In genomic region chr2:92458481-92458880, GRCm38 (mm10) we compare ENCODE assay signal across 8 mouse cellular contexts. TPM values are rescaled to one million over a fixed set of nuclear protein-coding genes. Genes with fewer than 3 reads are reported as not detected.
DNase-seq lines count a peak whose midpoint lies in the region; ATAC-seq and TF ChIP-seq lines count a peak whose summit lies in the region.

No protein-coding gene starts in this region.

- peak overlapping the region; percentile 84 for H3K4me2 ChIP-seq in forebrain, embryonic 15.5 days (replicated peaks)
- peak overlapping the region; percentile 87 for H3K4me2 ChIP-seq in liver, embryonic 14.5 days (ENCODE audit: low read depth)

- peak overlapping the region; percentile 63 for H3K9ac ChIP-seq in forebrain, embryonic 15.5 days (replicated peaks)
- H3K9ac ChIP-seq in liver, embryonic 14.5 days (replicated peaks), result peak overlapping the region; percentile 59

- peaks cover 35% of the 10 kb centered on the region for H3K79me2 ChIP-seq in C2C12 (ENCODE audit: control insufficient read depth, insufficient read depth)

- no peak for TF ChIP-seq CTCF in C2C12 (IDR thresholded peaks at IDR 0.05; ENCODE audit: control insufficient read depth, insufficient read depth, insufficient read length)
- no peak for TF ChIP-seq CTCF in liver, embryonic 14.5 days (IDR thresholded peaks at IDR 0.05; ENCODE audit: low read depth)

- H3K4me3 ChIP-seq in erythroblast, embryonic 14.5 days (replicated peaks), result peak overlapping the region; percentile 94
- peak overlapping the region; percentile 64 for H3K4me3 ChIP-seq in C2C12 (ENCODE audit: insufficient read depth, poor library complexity, severe bottlenecking)
- H3K4me3 ChIP-seq in forebrain, embryonic 15.5 days, result peak overlapping the region; percentile 70
- peak overlapping the region; percentile 69 to 92 for H3K4me3 ChIP-seq in liver, embryonic 14.5 days (ENCODE audit: insufficient read depth in 1 of 2, low read depth in 2 of 2, low read length in 2 of 2)

- 74% methylated on average over 13 of the region's 13 CpGs for WGBS in forebrain, embryonic 15.5 days
- WGBS in liver, embryonic 14.5 days (ENCODE audit: insufficient replicate concordance), result 29% methylated on average over 13 of the region's 13 CpGs

- no peaks in the 10 kb centered on the region for H3K9me3 ChIP-seq in erythroblast, embryonic 14.5 days (ENCODE audit: control insufficient read depth, low read length)
- H3K9me3 ChIP-seq in forebrain, embryonic 15.5 days, result no peaks in the 10 kb centered on the region
- no peaks in the 10 kb centered on the region for H3K9me3 ChIP-seq in liver, embryonic 14.5 days (ENCODE audit: control insufficient read depth, low read length)

- peaks cover 14% of the 10 kb centered on the region for H3K36me3 ChIP-seq in erythroblast, embryonic 14.5 days (ENCODE audit: control insufficient read depth)
- H3K36me3 ChIP-seq in C2C12 (ENCODE audit: control insufficient read depth, insufficient read depth), result peaks cover 15% of the 10 kb centered on the region
- H3K36me3 ChIP-seq in forebrain, embryonic 15.5 days, result peaks cover 12% of the 10 kb centered on the region; the same call in 1 of the 2 replicates
- H3K36me3 ChIP-seq in liver, embryonic 14.5 days (replicated peaks; ENCODE audit: control insufficient read depth, insufficient read depth, low read depth), result no peaks in the 10 kb centered on the region; the same call in none of the 2 replicates

- H3K79me3 ChIP-seq in C2C12 (ENCODE audit: low read depth), result peaks cover 5% of the 10 kb centered on the region

- ATAC-seq in erythroblast, adult 5-6 weeks (replicated peaks; ENCODE audit: low FRiP score, poor library complexity, severe bottlenecking), result no peak
- no peak for ATAC-seq in forebrain, embryonic 15.5 days (replicated peaks)
- ATAC-seq in liver, embryonic 14.5 days (ENCODE audit: insufficient read depth), result no peak

- peak overlapping the region; percentile 87 for H3ac ChIP-seq in C2C12 (ENCODE audit: control insufficient read depth, insufficient read length, low read depth)

- no peak for TF ChIP-seq EP300 in liver, embryonic 14.5 days (IDR thresholded peaks at IDR 0.05; ENCODE audit: low read depth)

- no peak for DNase-seq in liver, embryonic 14.5 days (ENCODE audit: low read depth in 3 of 3, low spot score in 3 of 3)
- no peak for DNase-seq in right cerebral cortex, postnatal 36 days (ENCODE audit: low spot score in 2 of 2)
- DNase-seq in cerebellum, postnatal 14 days, result no peak
- no peak for DNase-seq in layer of hippocampus, adult 8-10 months (ENCODE audit: low spot score in 2 of 2)

- H3K27me3 ChIP-seq in erythroblast, embryonic 14.5 days (ENCODE audit: control insufficient read depth), result peaks cover 12% of the 10 kb centered on the region
- H3K27me3 ChIP-seq in C2C12 (ENCODE audit: control insufficient read depth, insufficient read depth, insufficient read length), result no peaks in the 10 kb centered on the region
- H3K27me3 ChIP-seq in forebrain, embryonic 15.5 days, result peaks cover 5% of the 10 kb centered on the region; the same call in 1 of the 2 replicates
- no peaks in the 10 kb centered on the region; the same call in 1 of the 2 replicates for H3K27me3 ChIP-seq in liver, embryonic 14.5 days (ENCODE audit: control insufficient read depth, insufficient read depth, low read length)

- H3K4me1 ChIP-seq in erythroblast, embryonic 14.5 days (ENCODE audit: control insufficient read depth), result peaks cover 46% of the 10 kb centered on the region
- peaks cover 45% of the 10 kb centered on the region for H3K4me1 ChIP-seq in forebrain, embryonic 15.5 days
- H3K4me1 ChIP-seq in liver, embryonic 14.5 days (replicated peaks; ENCODE audit: control insufficient read depth in 2 of 2, insufficient read depth in 2 of 2, low read length in 1 of 2), result peaks cover 10 to 23% of the 10 kb centered on the region in 2 experiments

- H3K27ac ChIP-seq in forebrain, embryonic 15.5 days (replicated peaks), result no peak overlapping the region
- H3K27ac ChIP-seq in liver, embryonic 14.5 days, result no peak overlapping the region

TF ChIP-seq in C2C12, 6 proteins besides CTCF, POLR2A, EP300 and RAD21:
- TF ChIP-seq MYOG (IDR thresholded peaks at IDR 0.05; ENCODE audit: control insufficient read depth, extremely low read depth, insufficient read length) (no peak), FOSL1 (IDR thresholded peaks at IDR 0.05; ENCODE audit: insufficient read depth, low read length, poor library complexity, severe bottlenecking) (no peak), MYOD1 (IDR thresholded peaks at IDR 0.05; ENCODE audit: control insufficient read depth, insufficient read length, low read depth) (no peak), USF1 (IDR thresholded peaks at IDR 0.05; ENCODE audit: low read depth) (no peak), MAX (IDR thresholded peaks at IDR 0.05) (no peak), CEBPB (IDR thresholded peaks at IDR 0.05; ENCODE audit: low read depth) (no peak)

RNA-seq across cellular contexts. Expression of gene Slc35c1, which starts 1.9 kb away (rescaled TPM):
- 0.35 and 0.38 TPM in 2 replicates for polyA plus RNA-seq in erythroblast, embryonic 14.5 days (2012)
- 16.5 and 18.3 TPM in 2 replicates for total RNA-seq in erythroblast, adult 5-6 weeks (2015; ENCODE audit: low replicate concordance)
- total RNA-seq in erythroblast, adult 5-6 weeks (2017; ENCODE audit: low replicate concordance), result 3.1 and 7.1 TPM in 2 replicates
- polyA plus RNA-seq in C2C12 (2012; fragmentation: generic; extraction: Trizol), result 9.6 TPM
- 9.7 and 10.9 TPM in 2 replicates for polyA plus RNA-seq in forebrain, embryonic 15.5 days (2015; fragmentation: Nextera tagmentation; extraction: Ambion mirVana)
- polyA plus RNA-seq in liver, embryonic 14.5 days (2012; rRNA removed), result 7.0 and 7.7 TPM in 2 replicates
- polyA plus RNA-seq in liver, embryonic 14.5 days (2014; fragmentation: Nextera tagmentation; extraction: Ambion mirVana), result 8.6 and 9.9 TPM in 2 replicates
- total RNA-seq in layer of hippocampus, adult 8-10 months (2022), result 10 to 100 TPM; 13.2 to 17.1 (median 14.7) TPM

RNA-seq across cellular contexts. Expression of gene Cry2, which starts 24.6 kb away (rescaled TPM):
- polyA plus RNA-seq in erythroblast, embryonic 14.5 days (2012), result 0.36 and 0.45 TPM in 2 replicates
- 0.19 and 0.63 TPM in 2 replicates for total RNA-seq in erythroblast, adult 5-6 weeks (2015; ENCODE audit: low replicate concordance)
- 1.3 and 1.5 TPM in 2 replicates for total RNA-seq in erythroblast, adult 5-6 weeks (2017; ENCODE audit: low replicate concordance)
- polyA plus RNA-seq in C2C12 (2012; fragmentation: generic; extraction: Trizol), result 2.1 TPM
- 37.0 and 37.2 TPM in 2 replicates for polyA plus RNA-seq in forebrain, embryonic 15.5 days (2015; fragmentation: Nextera tagmentation; extraction: Ambion mirVana)
- polyA plus RNA-seq in liver, embryonic 14.5 days (2012; rRNA removed), result 5.9 and 6.2 TPM in 2 replicates
- polyA plus RNA-seq in liver, embryonic 14.5 days (2014; fragmentation: Nextera tagmentation; extraction: Ambion mirVana), result 6.0 and 7.2 TPM in 2 replicates
- total RNA-seq in layer of hippocampus, adult 8-10 months (2022), result 100 to 1,000 TPM; 105 to 117 (median 110) TPM

RNA-seq across cellular contexts. Expression of gene Mapk8ip1, which starts 57.4 kb away (rescaled TPM):
- 0.03 TPM in 1 of 2 replicates, not detected in the other for polyA plus RNA-seq in erythroblast, embryonic 14.5 days (2012)
- not detected in 2 replicates for total RNA-seq in erythroblast, adult 5-6 weeks (2015; ENCODE audit: low replicate concordance)
- total RNA-seq in erythroblast, adult 5-6 weeks (2017; ENCODE audit: low replicate concordance), result not detected in 2 replicates
- polyA plus RNA-seq in C2C12 (2012; fragmentation: generic; extraction: Trizol), result 18.8 TPM
- 119 and 120 TPM in 2 replicates for polyA plus RNA-seq in forebrain, embryonic 15.5 days (2015; fragmentation: Nextera tagmentation; extraction: Ambion mirVana)
- polyA plus RNA-seq in liver, embryonic 14.5 days (2012; rRNA removed), result 1.2 TPM in 2 replicates
- 0.43 and 0.62 TPM in 2 replicates for polyA plus RNA-seq in liver, embryonic 14.5 days (2014; fragmentation: Nextera tagmentation; extraction: Ambion mirVana)
- 100 to 1,000 TPM; 287 to 306 (median 298) TPM for total RNA-seq in layer of hippocampus, adult 8-10 months (2022)
